Mouse (Mus musculus) intestine, embryonic 14.5 days (tissue): ENCODE measurements at regions not wholly inside any gene's neighbourhood (a gene's known extent, or its start where the extent isn't known, plus 50 kb on each side); places are given as distances from the start of the nearest gene placed in this dataset.

Experiments
- ATAC-seq: fragments of 200-750 bp; cut with Nextera tagmentation; replicated peaks from 2 replicates; pipeline ENCODE4 v1.8.0; 2017; ENCODE audit warnings: low read depth, moderate number of reproducible peaks, moderate TSS enrichment, moderate library complexity; ENCODE audit not compliant: low FRiP score, low TSS enrichment
- DNase-seq: peaks from one replicate; pipeline ENCODE4 v3.0.0-alpha.2; 2018; ENCODE audit warnings: low spot score
- H3K27ac ChIP-seq: fragments of 300-500 bp; sonication (generic); 2 replicates; pipeline ENCODE4 v1.5.1; 2014; ENCODE audit warnings: low read depth, mild to moderate bottlenecking, control low read depth
- H3K27me3 ChIP-seq: fragments of 300-500 bp; sonication (generic); replicated peaks from 2 replicates; pipeline ENCODE4 v1.6.1; 2014; ENCODE audit warnings: low read length, control low read depth; ENCODE audit not compliant: control insufficient read depth, insufficient read depth
- H3K36me3 ChIP-seq: fragments of 300-500 bp; sonication (generic); 2 replicates; pipeline ENCODE4 v1.6.1; 2014; ENCODE audit warnings: low read length, control low read depth; ENCODE audit not compliant: control insufficient read depth, insufficient read depth
- H3K4me1 ChIP-seq: fragments of 300-500 bp; sonication (generic); replicated peaks from 2 replicates; pipeline ENCODE4 v1.6.1; 2014; ENCODE audit warnings: low read length, control low read depth, mixed read lengths; ENCODE audit not compliant: control insufficient read depth, insufficient read depth
- H3K4me2 ChIP-seq: fragments of 300-500 bp; sonication (generic); 2 replicates; pipeline ENCODE4 v1.6.1; 2014; ENCODE audit warnings: low read length
- H3K4me3 ChIP-seq: fragments of 300-500 bp; sonication (generic); 2 replicates; pipeline ENCODE4 v1.5.1; 2014; ENCODE audit warnings: low read depth, low read length, control low read depth, mixed read lengths
- H3K9ac ChIP-seq: fragments of 300-500 bp; sonication (generic); 2 replicates; pipeline ENCODE4 v1.6.1; 2014; ENCODE audit warnings: mild to moderate bottlenecking, low read length
- H3K9me3 ChIP-seq: fragments of 300-500 bp; sonication (generic); 2 replicates; pipeline ENCODE4 v1.6.1; 2016; ENCODE audit warnings: low read length, control low read depth; ENCODE audit not compliant: control insufficient read depth
- WGBS: fragments of 180-500 bp; shearing (Covaris S2); extraction: QIAGEN DNeasy Blood & Tissue Kit; methylation state at CpG from one replicate; pipeline ENCODE4 v1.1.7; 2014; 5-methylcytosine and 5-hydroxymethylcytosine counted together

GRCm38 (mm10) chr2:117399487-117399886, 56.7 kb upstream of the Rasgrp1 start:
- Histone ChIP-seq H3K4me1 (no peaks in the 10 kb centered on the region), H3K27me3 (no peaks in the 10 kb centered on the region), H3K4me2 (no peak overlapping the region), H3K4me3 (no peak overlapping the region), H3K9ac (no peak overlapping the region), H3K27ac (no peak overlapping the region), H3K9me3 (no peaks in the 10 kb centered on the region), H3K36me3 (no peaks in the 10 kb centered on the region)
- ATAC-seq (no peak), DNase-seq (no peak)
- WGBS: 72% methylated on average over 2 of the region's 2 CpGs

- no peaks in the 10 kb centered on the region for H3K27me3 ChIP-seq
- 90% methylated on average over 4 of the region's 4 CpGs for WGBS
- no peaks in the 10 kb centered on the region for H3K4me1 ChIP-seq
- no peak overlapping the region for H3K9ac ChIP-seq
- no peaks in the 10 kb centered on the region for H3K9me3 ChIP-seq
- ATAC-seq (no peak), DNase-seq (no peak)
- H3K36me3 ChIP-seq: no peaks in the 10 kb centered on the region
- H3K4me2 ChIP-seq: no peak overlapping the region
- no peak overlapping the region for H3K27ac ChIP-seq
- no peak overlapping the region for H3K4me3 ChIP-seq
Observed at GRCm38 (mm10) chr2:117403425-117404175, 60.8 kb upstream of the Rasgrp1 start.

- Histone ChIP-seq H3K36me3 (no peaks in the 10 kb centered on the region), H3K9me3 (no peaks in the 10 kb centered on the region), H3K4me3 (no peak overlapping the region), H3K4me2 (no peak overlapping the region), H3K27ac (no peak overlapping the region), H3K4me1 (no peaks in the 10 kb centered on the region), H3K27me3 (no peaks in the 10 kb centered on the region), H3K9ac (no peak overlapping the region)
- 74% methylated on average over 2 of the region's 2 CpGs for WGBS
- no peak for DNase-seq
- ATAC-seq: no peak
Observed at GRCm38 (mm10) chr2:117405453-117405852, 62.7 kb upstream of the Rasgrp1 start.

- H3K4me3 ChIP-seq: no peak overlapping the region
- H3K9me3 ChIP-seq: no peaks in the 10 kb centered on the region
- H3K4me1 ChIP-seq: no peaks in the 10 kb centered on the region
- no peak overlapping the region for H3K27ac ChIP-seq
- ATAC-seq (no peak), DNase-seq (no peak)
- no peak overlapping the region for H3K9ac ChIP-seq
- WGBS: 67% methylated on average over 5 of the region's 5 CpGs
- no peaks in the 10 kb centered on the region for H3K27me3 ChIP-seq
- H3K36me3 ChIP-seq: no peaks in the 10 kb centered on the region
- H3K4me2 ChIP-seq: no peak overlapping the region
Observed at GRCm38 (mm10) chr2:117408241-117408640, 65.4 kb upstream of the Rasgrp1 start.

GRCm38 (mm10) chr2:117412045-117412606, 69.3 kb upstream of the Rasgrp1 start:
- WGBS: 44% methylated on average over 4 of the region's 4 CpGs
- no peak overlapping the region for H3K4me2 ChIP-seq

GRCm38 (mm10) chr2:117417229-117417970, 74.6 kb upstream of the Rasgrp1 start:
- DNase-seq (no peak), ATAC-seq (no peak)
- Histone ChIP-seq H3K36me3 (no peaks in the 10 kb centered on the region), H3K9ac (no peak overlapping the region), H3K27ac (no peak overlapping the region), H3K4me2 (no peak overlapping the region), H3K4me1 (no peaks in the 10 kb centered on the region), H3K4me3 (no peak overlapping the region), H3K9me3 (no peaks in the 10 kb centered on the region), H3K27me3 (no peaks in the 10 kb centered on the region)
- WGBS: 74% methylated on average over 8 of the region's 8 CpGs

More at GRCm38 (mm10) chr2:117412045-117412606, 69.3 kb upstream of the Rasgrp1 start:
- ATAC-seq (no peak), DNase-seq (no peak)
- no peak overlapping the region for H3K4me3 ChIP-seq
- H3K36me3 ChIP-seq: no peaks in the 10 kb centered on the region
- no peaks in the 10 kb centered on the region for H3K9me3 ChIP-seq
- no peaks in the 10 kb centered on the region for H3K4me1 ChIP-seq
- no peak overlapping the region for H3K9ac ChIP-seq
- H3K27ac ChIP-seq: no peak overlapping the region
- H3K27me3 ChIP-seq: no peaks in the 10 kb centered on the region

GRCm38 (mm10) chr2:117418121-117418615, 75.4 kb upstream of the Rasgrp1 start:
- H3K27me3 ChIP-seq: no peaks in the 10 kb centered on the region
- ATAC-seq (no peak), DNase-seq (no peak)
- no peaks in the 10 kb centered on the region for H3K4me1 ChIP-seq
- 85% methylated on average over 8 of the region's 8 CpGs for whole genome bisulfite sequencing
- H3K4me2 ChIP-seq: no peak overlapping the region
- no peaks in the 10 kb centered on the region for H3K36me3 ChIP-seq
- no peak overlapping the region for H3K4me3 ChIP-seq
- H3K9ac ChIP-seq: no peak overlapping the region
- H3K27ac ChIP-seq: no peak overlapping the region
- H3K9me3 ChIP-seq: no peaks in the 10 kb centered on the region

GRCm38 (mm10) chr2:117418711-117419110, 75.9 kb upstream of the Rasgrp1 start:
- no peaks in the 10 kb centered on the region for H3K27me3 ChIP-seq
- DNase-seq (no peak), ATAC-seq (no peak)
- no peaks in the 10 kb centered on the region for H3K9me3 ChIP-seq
- H3K27ac ChIP-seq: no peak overlapping the region
- no peak overlapping the region for H3K4me3 ChIP-seq
- H3K36me3 ChIP-seq: no peaks in the 10 kb centered on the region
- no peaks in the 10 kb centered on the region for H3K4me1 ChIP-seq
- WGBS: 84% methylated on average over 3 of the region's 3 CpGs
- H3K9ac ChIP-seq: no peak overlapping the region
- H3K4me2 ChIP-seq: no peak overlapping the region
